Mouse (Mus musculus): ENCODE data around the gene Zfp385b.

The Zfp385b gene

GRCm38 (mm10) chr2:77382766-77383165 is 436.7 kb downstream of the Zfp385b start:
- DNase-seq (ENCODE audit: low read depth, low spot score) = no peak

- DNase-seq (ENCODE audit: low read depth, low spot score) = no peak
These were observed 439.5 kb downstream of the Zfp385b start for GRCm38 (mm10) chr2:77379907-77380306.

- no peak for DNase-seq (ENCODE audit: low read depth, low spot score)
These were observed 440.1 kb downstream of the Zfp385b start for GRCm38 (mm10) chr2:77379332-77379731.

GRCm38 (mm10) chr2:77376823-77377222 is 442.6 kb downstream of the Zfp385b start:
- no peak for DNase-seq (ENCODE audit: low read depth, low spot score)

GRCm38 (mm10) chr2:77375155-77375554 is 444.3 kb downstream of the Zfp385b start:
- DNase-seq (ENCODE audit: low read depth, low spot score) = no peak

GRCm38 (mm10) chr2:77369174-77369573 is 450.3 kb downstream of the Zfp385b start:
- DNase-seq (ENCODE audit: low read depth, low spot score) = no peak

All from A20 (cell line).